Mouse (Mus musculus) right cerebral cortex, postnatal 25 days (tissue): ENCODE results near the gene Tiprl.
A peak's percentile ranks its signal among the peaks of the same experiment; 100 is the strongest.

Experiments used
- DNase-seq: peaks from one replicate; pipeline ENCODE4 v3.0.0; 2022

Gene Tiprl

GRCm38 (mm10) chr1:165236321-165237298 is at the start of gene Tiprl:
Gene Tiprl, minus strand, starts transcription at chr1:165236996.
- DNase-seq = peak; percentile 97

DNA sequence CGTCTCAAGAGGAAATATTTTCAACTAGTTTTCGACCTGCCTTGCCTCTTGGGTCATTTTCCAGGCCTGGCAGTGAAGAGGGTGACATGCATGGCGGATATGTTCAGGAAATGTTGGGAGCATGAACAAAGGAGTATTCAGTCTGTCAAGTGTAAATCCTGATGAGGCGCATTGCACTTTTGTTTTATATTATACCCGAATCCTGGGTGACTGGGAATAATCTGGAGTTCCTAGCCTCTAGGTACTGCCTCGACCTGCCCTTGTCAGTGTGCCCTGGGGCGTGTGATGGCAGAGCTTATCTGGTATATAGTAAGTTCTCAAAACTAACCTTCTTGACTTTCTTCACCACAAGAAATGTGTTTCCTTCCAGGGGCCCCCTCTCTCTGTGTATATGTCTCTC is 47.3 kb upstream of the Tiprl start:
- no peak for DNase-seq

DNA sequence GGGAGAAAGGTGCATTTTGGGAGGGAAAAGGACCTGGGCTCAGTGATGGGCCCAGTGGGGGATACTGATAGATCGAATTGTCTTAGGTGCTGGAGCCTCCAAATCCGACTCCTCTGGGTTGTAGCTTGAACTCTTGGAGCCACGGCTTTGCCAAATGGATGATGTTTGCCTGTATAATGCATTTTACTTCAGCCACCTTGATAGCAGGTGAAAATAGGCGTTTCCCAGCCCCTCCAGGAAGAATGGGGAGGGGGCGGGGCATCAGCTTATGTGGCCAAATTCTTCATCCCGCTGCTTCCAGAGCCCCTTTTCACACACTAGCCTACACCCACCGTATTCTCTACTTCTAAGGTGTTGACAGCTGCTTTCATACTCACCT is 46.2 kb upstream of the Tiprl start:
- no peak for DNase-seq

- no peak for DNase-seq
These were observed 45.6 kb upstream of the Tiprl start for GRCm38 (mm10) chr1:165282222-165282966.

- DNase-seq = peak; percentile 59
These were observed 44.8 kb upstream of the Tiprl start for GRCm38 (mm10) chr1:165281351-165282221.

- DNase-seq = no peak
These were observed 43.9 kb upstream of the Tiprl start for GRCm38 (mm10) chr1:165280741-165281140.

DNA sequence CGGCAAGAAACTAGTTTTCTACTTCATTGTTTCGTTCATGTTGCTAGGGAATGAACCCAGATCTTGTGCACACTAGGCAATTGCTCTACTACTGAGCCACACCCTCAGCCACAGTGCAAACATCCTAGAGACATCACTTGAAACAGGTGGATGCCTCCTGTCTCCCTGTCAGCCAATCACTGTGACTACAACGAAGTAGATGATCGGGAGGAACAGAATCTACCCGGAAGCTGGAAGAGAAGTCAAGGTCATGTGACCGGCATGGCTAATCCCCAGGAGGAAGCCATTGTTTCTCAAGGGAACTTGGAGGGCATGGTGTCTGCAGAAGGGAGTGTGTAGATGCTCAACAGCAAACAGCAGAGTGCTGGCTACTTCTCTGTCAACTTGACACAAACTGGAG is 38.1 kb upstream of the Tiprl start:
- DNase-seq = no peak

GRCm38 (mm10) chr1:165252027-165252671 is 15.4 kb upstream of the Tiprl start:
- DNase-seq = no peak

DNA sequence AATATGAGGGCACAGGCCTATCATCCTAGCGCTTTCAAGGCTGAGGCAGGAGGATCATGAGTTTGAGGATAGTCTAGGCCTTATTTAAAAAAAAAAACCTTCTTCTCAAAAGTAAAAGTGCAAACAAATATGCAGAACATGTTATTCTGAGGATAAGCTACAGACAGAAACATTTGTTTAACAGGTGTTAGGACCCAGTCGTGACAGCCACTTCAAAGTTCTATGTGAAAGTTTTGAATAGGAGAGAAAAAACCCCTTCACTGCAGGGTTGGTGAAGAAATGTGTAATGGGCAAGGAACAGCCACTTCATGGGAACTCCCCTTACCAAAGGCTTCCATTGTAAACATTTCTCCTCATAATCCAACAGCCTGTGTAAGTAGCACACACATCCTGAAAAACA is 13.8 kb upstream of the Tiprl start:
- no peak for DNase-seq

DNA sequence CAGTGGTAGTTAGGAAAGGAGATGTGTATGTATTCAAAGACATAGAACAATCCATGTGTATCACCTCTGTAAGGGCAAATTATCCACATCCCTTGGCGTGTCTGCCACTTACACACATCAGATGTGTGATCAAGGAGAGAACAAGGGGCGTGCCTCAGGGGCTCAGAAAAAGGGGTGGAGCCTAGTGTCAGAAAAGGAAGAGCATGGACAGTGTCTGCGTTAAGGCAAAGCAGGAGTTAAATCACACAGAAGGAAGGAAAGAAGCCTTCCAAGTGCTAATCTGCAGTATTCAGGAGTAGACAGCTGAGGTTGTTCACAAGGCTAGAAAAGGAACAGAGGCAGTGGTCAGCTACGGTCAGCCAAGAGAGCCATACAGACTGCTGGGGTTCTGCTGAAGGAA is 12.0 kb upstream of the Tiprl start:
- no peak for DNase-seq

DNA sequence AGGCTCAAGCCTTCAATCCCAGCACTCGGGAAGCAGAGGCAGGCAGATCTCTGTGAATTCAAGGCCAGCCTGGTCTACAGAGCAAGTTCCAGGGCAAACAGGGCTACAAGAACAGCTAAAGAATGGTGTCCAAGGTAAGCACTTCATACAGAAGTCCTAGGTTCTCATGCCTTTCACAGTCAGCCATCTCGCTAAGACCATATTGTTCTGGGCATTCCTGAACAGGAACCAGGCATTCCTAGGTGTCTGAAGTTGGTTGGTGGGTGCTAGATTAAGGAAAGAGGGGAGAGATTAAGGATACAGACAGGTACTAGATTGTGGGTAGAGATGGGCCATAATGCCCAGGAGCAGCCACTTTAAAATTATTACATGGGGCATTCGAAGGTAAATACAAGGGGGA is 11.0 kb upstream of the Tiprl start:
- DNase-seq = no peak

DNA sequence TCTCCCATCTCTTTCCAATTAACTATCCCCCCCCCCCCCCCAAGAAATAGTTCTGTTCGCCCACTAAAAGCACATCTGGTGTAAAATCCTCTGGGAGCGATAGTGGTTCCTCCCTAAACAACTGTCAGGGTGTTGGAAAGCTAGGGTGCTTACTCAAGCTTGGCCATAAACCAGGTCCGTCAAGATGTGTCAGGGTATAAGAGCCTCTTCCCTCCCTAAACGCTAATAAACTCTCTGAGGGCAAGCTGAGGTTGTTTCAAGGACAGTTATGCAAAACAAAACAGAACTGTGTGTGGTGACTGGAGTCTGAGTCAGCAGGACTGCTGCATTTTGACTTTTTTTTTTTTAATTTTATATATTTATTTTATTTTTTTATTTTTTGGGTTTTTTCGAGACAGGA is 10.3 kb upstream of the Tiprl start:
- DNase-seq = no peak

DNA sequence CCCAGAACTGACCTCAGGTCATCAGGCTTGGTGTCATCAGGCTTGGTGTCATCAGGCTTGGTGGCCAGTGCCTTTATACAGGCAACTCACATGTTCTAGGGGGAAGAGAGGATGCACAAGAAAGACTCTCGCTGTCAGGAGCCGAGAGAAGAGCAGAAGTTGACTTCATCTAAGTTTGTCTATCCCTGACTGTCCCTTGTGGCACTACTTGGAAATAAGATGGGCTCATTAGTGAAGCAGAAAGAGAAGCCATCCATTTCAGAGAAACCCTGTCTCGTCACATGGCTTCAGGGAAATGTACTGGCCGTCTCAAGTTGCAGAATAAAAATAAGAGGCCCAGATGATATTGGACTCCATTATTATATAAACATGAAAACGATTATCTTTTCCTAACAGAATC is 9.8 kb upstream of the Tiprl start:
- no peak for DNase-seq

DNA sequence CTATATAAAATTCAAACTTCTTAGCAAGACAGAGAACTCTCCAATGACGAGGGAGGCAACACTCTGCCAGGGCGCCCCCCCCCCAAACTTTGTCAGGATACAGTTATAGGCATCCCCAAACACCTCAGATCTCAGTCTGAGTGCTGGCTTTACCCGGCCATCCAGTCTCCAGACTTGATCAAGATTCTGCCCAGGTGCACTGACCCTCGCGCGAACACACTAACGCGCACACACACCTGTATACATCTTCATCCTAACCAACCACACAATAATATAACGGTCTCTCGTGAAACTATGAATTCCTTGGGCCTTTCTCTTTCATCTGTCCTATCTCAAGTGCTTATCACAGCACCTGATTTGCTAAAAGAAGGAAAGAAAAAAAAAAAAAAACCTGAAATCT is 950 bp downstream of the Tiprl start:
- DNase-seq = no peak

GRCm38 (mm10) chr1:165233806-165234205 is 3.0 kb downstream of the Tiprl start:
- DNase-seq = no peak

- no peak for DNase-seq
These were observed 6.1 kb downstream of the Tiprl start for GRCm38 (mm10) chr1:165230691-165231090.

- no peak for DNase-seq
These were observed 7.2 kb downstream of the Tiprl start for GRCm38 (mm10) chr1:165229577-165229976.

- no peak for DNase-seq
These were observed 19.7 kb downstream of the Tiprl start for GRCm38 (mm10) chr1:165217023-165217589.

- no peak for DNase-seq
These were observed 21.0 kb downstream of the Tiprl start for GRCm38 (mm10) chr1:165215831-165216230.

DNA sequence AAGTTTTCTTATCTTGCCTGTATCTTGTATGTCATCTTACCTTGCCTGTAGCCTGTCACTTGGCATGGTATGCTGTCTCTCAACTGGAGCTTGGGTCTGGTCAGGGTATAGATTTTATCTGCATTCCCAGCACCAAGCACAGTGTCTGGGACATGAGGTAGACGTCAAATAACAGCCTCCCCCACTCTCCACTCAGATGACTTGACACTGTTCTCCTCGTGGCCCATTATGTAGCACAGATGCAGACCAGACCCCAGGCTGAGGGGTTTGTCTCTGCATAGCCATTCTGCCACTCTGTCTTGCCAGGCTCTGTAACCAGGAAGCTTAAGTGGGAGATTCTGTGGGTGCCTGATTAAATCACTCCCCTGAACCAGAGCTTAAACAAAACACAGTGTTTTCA is 31.2 kb downstream of the Tiprl start:
- DNase-seq = no peak

DNA sequence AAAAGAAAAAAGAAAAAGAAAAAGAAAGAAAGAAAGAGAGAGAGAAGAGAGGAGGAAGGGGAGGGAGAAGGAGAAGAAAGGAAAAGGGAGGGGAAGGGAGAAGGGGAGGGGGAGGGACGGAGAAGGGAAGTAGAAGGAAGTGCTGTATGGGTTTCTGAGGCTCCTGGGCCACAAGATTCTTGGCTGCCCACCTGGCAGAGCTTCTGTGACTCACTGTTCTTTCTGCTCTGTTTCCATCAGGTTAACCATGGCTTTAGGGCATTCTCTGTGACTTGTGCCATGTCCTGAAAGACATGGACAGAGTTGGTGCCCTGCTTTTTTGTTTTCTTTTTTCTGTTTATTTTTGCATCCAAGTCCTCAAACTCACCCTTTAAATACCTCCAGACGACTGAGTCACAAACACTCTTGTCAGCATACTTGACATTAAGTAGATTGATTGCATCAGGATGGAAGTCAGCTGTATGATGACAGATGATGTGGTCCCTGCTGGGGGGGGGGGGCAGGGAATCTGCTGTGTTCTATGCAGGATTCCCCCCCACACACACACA is 33.2 kb downstream of the Tiprl start:
- no peak for DNase-seq
